Mouse (Mus musculus) ES-Bruce4 (cell line): ENCODE measurements around the gene Lat2.

Source experiments
- CTCF ChIP-seq: IDR thresholded peaks from one replicate; pipeline ENCODE4 v1.8.1; 2011; ENCODE audit warnings: low read depth, low read length
- EP300 ChIP-seq: IDR thresholded peaks from 2 replicates; pipeline ENCODE4 v1.6.1; 2011; ENCODE audit warnings: low read depth, low read length; ENCODE audit not compliant: insufficient read depth

- no peak for TF ChIP-seq CTCF
- no peak for TF ChIP-seq EP300
These were observed 22.7 kb downstream of the Lat2 start for GRCm38 (mm10) chr5:134592026-134592581.
